Mouse (Mus musculus) heart, adult 2 months (tissue): ENCODE results near the gene Lif.

Experiments
- CTCF ChIP-seq: fragments of 200-600 bp; IDR thresholded peaks from 2 replicates; pipeline ENCODE4 v1.8.1; 2022; ENCODE audit warnings: antibody characterized with exemption, mild to moderate bottlenecking, moderate library complexity
- EP300 ChIP-seq: fragments of 200-500 bp; IDR thresholded peaks from 2 replicates; pipeline ENCODE4 v1.6.1; 2011; ENCODE audit warnings: low read depth, low read length, control low read depth; ENCODE audit not compliant: insufficient read depth
- POLR2A ChIP-seq: fragments of 200-500 bp; IDR thresholded peaks from 2 replicates; pipeline ENCODE4 v1.6.1; 2011; ENCODE audit warnings: mild to moderate bottlenecking, low read depth, low read length, control low read depth; ENCODE audit not compliant: insufficient read depth

- no peak for TF ChIP-seq POLR2A
- no peak for TF ChIP-seq CTCF
- no peak for TF ChIP-seq EP300
Measured at GRCm38 (mm10) chr11:4252886-4253285, 4.5 kb upstream of the Lif start.
